Mouse (Mus musculus): Measurements from ENCODE around the gene Cul4b.

GRCm38 (mm10) chrX:38565176-38565542 is 10.8 kb downstream of the Cul4b start:
- no peak for TF ChIP-seq CTCF (IDR thresholded peaks at IDR 0.05; ENCODE audit: low read depth, low read length)
- no peak for TF ChIP-seq POLR2A (IDR thresholded peaks at IDR 0.05; ENCODE audit: extremely low read depth, insufficient read depth, low read length)

Data from liver, adult 2 months (tissue).